Mouse (Mus musculus) myocyte (in vitro differentiated cells): ENCODE data around the gene Tmigd1. TPM values are rescaled to one million over a fixed set of nuclear protein-coding genes. Genes with fewer than 3 reads are reported as not detected.

Experiments used
- H3K27me3 ChIP-seq: one replicate; pipeline ENCODE4 v1.6.1; 2011; ENCODE audit not compliant: control insufficient read depth, insufficient read depth, insufficient read length
- H3K36me3 ChIP-seq: one replicate; pipeline ENCODE4 v1.6.1; 2011; ENCODE audit not compliant: control insufficient read depth, insufficient read depth
- H3K4me2 ChIP-seq: one replicate; pipeline ENCODE4 v1.6.1; 2011; ENCODE audit warnings: low read depth, control low read depth
- H3K4me3 ChIP-seq: one replicate; pipeline ENCODE4 v1.5.1; 2011; ENCODE audit warnings: mild to moderate bottlenecking, control low read depth, moderate library complexity
- H3K79me2 ChIP-seq: one replicate; pipeline ENCODE4 v1.6.1; 2011; ENCODE audit not compliant: control insufficient read depth, insufficient read depth
- H3ac ChIP-seq: one replicate; pipeline ENCODE4 v1.6.1; 2011; ENCODE audit not compliant: control insufficient read depth, insufficient read length
- CEBPB ChIP-seq: IDR thresholded peaks from 2 replicates; pipeline ENCODE4 v1.6.1; 2011; ENCODE audit warnings: mild to moderate bottlenecking, moderate library complexity; ENCODE audit not compliant: poor library complexity, insufficient read depth, severe bottlenecking
- E2F4 ChIP-seq: IDR thresholded peaks from one replicate; pipeline ENCODE4 v1.6.1; 2011; ENCODE audit warnings: mild to moderate bottlenecking, control low read depth, moderate library complexity; ENCODE audit not compliant: insufficient read depth
- MAX ChIP-seq: IDR thresholded peaks from one replicate; pipeline ENCODE4 v1.6.1; 2011; ENCODE audit warnings: low read depth, mild to moderate bottlenecking, control low read depth
- MYOD1 ChIP-seq, 3 experiments: IDR thresholded peaks; one replicate each; pipeline ENCODE4 v1.6.1; 2011; ENCODE audit warnings: control low read depth in 2 of 3, low read depth in 2 of 3, mild to moderate bottlenecking in 2 of 3, moderate library complexity in 1 of 3; ENCODE audit not compliant: insufficient read length in 2 of 3, control insufficient read depth in 1 of 3
- MYOG ChIP-seq, 3 experiments: IDR thresholded peaks; one replicate each; pipeline ENCODE4 v1.6.1; 2011; ENCODE audit warnings: control low read depth in 2 of 3, low read depth in 2 of 3, mild to moderate bottlenecking in 2 of 3; ENCODE audit not compliant: insufficient read length in 2 of 3, control insufficient read depth in 1 of 3, insufficient read depth in 1 of 3
- POLR2A ChIP-seq: IDR thresholded peaks from one replicate; pipeline ENCODE4 v1.6.1; 2011; ENCODE audit warnings: low read depth, mild to moderate bottlenecking, control low read depth, moderate library complexity; ENCODE audit not compliant: insufficient read length
- POLR2AphosphoS2 ChIP-seq: IDR thresholded peaks from one replicate; pipeline ENCODE4 v1.6.1; 2011; ENCODE audit warnings: low read depth, control low read depth; ENCODE audit not compliant: insufficient read length
- REST ChIP-seq: IDR thresholded peaks from one replicate; pipeline ENCODE4 v1.6.1; 2011; ENCODE audit warnings: mild to moderate bottlenecking, control low read depth, moderate library complexity; ENCODE audit not compliant: insufficient read depth, insufficient read length
- SRF ChIP-seq: IDR thresholded peaks from one replicate; pipeline ENCODE4 v1.6.1; 2011; ENCODE audit warnings: low read depth; ENCODE audit not compliant: control insufficient read depth, insufficient read length
- TCF12 ChIP-seq: IDR thresholded peaks from one replicate; pipeline ENCODE4 v1.6.1; 2011; ENCODE audit warnings: mild to moderate bottlenecking, control low read depth; ENCODE audit not compliant: poor library complexity, insufficient read depth, severe bottlenecking
- TCF3 ChIP-seq: IDR thresholded peaks from one replicate; pipeline ENCODE4 v1.6.1; 2011; ENCODE audit warnings: low read depth, control low read depth; ENCODE audit not compliant: insufficient read length
- USF1 ChIP-seq: IDR thresholded peaks from one replicate; pipeline ENCODE4 v1.6.1; 2011; ENCODE audit warnings: low read depth, mild to moderate bottlenecking, control low read depth, moderate library complexity
- polyA plus RNA-seq: library from polyadenylated mRNA; unstranded; fragments of >200 nt; fragmentation: generic; extraction: Trizol; gene quantifications from one replicate; pipeline ENCODE4 v1.2.1, GENCODE M21; 2012; ENCODE audit warnings: missing spikeins

The Tmigd1 gene
- polyA plus RNA-seq, 1 experiment, result not detected

DNA sequence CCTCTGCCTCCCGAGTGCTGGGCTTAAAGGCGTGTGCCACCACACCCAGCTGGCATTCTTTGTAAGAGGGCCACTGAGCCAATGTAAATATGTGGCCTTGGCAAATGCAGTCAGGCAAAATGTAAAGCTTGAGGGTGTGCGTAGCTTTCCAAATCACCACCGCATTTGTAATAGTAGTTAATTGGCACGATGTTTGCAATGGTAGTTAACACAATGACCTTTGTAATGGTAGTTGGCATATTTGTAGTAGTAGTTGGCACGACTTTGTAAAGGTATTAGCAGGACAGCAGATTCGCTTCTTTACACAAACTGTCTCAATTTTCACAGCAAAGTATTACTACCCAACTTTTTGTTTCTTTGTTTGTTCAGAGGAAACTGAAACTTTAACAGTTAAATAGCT lies 6.7 kb downstream of the Tmigd1 start:
- Histone ChIP-seq H3K4me2 (no peak overlapping the region), H3ac (no peak overlapping the region), H3K4me3 (no peak overlapping the region), H3K36me3 (no peaks in the 10 kb centered on the region), H3K79me2 (no peaks in the 10 kb centered on the region), H3K27me3 (peaks cover 5% of the 10 kb centered on the region)
- no peak for TF ChIP-seq USF1
- no peak for TF ChIP-seq TCF3
- no peak for TF ChIP-seq CEBPB
- TF ChIP-seq E2F4, result no peak
- TF ChIP-seq MYOG (IDR thresholded peaks at IDR 0.05; ENCODE audit: control insufficient read depth in 1 of 3, insufficient read depth in 1 of 3, insufficient read length in 2 of 3, low read depth in 2 of 3), result no peak
- no peak for TF ChIP-seq POLR2A
- TF ChIP-seq TCF12, result no peak
- no peak for TF ChIP-seq REST
- TF ChIP-seq SRF, result no peak
- no peak for TF ChIP-seq MYOD1 (IDR thresholded peaks at IDR 0.05; ENCODE audit: control insufficient read depth in 1 of 3, insufficient read length in 2 of 3, low read depth in 2 of 3)
- TF ChIP-seq POLR2AphosphoS2, result no peak
- TF ChIP-seq MAX, result no peak

GRCm38 (mm10) chr11:76911325-76912054 lies 9.5 kb downstream of the Tmigd1 start:
- Histone ChIP-seq H3K36me3 (no peaks in the 10 kb centered on the region), H3K79me2 (no peaks in the 10 kb centered on the region), H3K4me2 (peak overlapping the region; percentile 9), H3K4me3 (no peak overlapping the region), H3K27me3 (peaks cover 5% of the 10 kb centered on the region), H3ac (no peak overlapping the region)
- no peak for TF ChIP-seq TCF12
- no peak for TF ChIP-seq POLR2AphosphoS2
- TF ChIP-seq CEBPB, result no peak
- no peak for TF ChIP-seq MAX
- TF ChIP-seq MYOD1 (IDR thresholded peaks at IDR 0.05; ENCODE audit: control insufficient read depth in 1 of 3, insufficient read length in 2 of 3, low read depth in 2 of 3), result no peak
- TF ChIP-seq E2F4, result no peak
- TF ChIP-seq SRF, result no peak
- TF ChIP-seq POLR2A, result no peak
- no peak for TF ChIP-seq MYOG (IDR thresholded peaks at IDR 0.05; ENCODE audit: control insufficient read depth in 1 of 3, insufficient read depth in 1 of 3, insufficient read length in 2 of 3, low read depth in 2 of 3)
- no peak for TF ChIP-seq REST
- no peak for TF ChIP-seq USF1
- TF ChIP-seq TCF3, result no peak

DNA sequence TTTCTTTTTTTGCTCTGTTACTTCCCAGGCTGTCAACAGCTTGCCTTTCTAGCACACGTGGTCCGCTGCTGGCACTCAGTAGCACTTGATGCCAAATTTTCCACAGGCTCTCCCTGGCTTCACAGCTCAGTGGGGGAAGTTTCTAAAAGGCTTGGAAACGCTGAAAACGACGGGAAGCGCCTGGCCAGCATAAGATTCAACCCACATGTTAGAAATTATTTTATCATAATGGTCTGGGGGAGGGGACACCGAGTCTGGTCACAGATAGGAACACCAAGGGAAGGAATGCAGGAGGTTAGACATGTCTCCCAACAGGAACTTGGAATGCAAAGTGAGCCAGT lies 10.1 kb downstream of the Tmigd1 start:
- no peaks in the 10 kb centered on the region for H3K79me2 ChIP-seq
- no peaks in the 10 kb centered on the region for H3K36me3 ChIP-seq
- H3K4me2 ChIP-seq, result no peak overlapping the region
- TF ChIP-seq USF1 (no peak), MYOG (IDR thresholded peaks at IDR 0.05; ENCODE audit: control insufficient read depth in 1 of 3, insufficient read depth in 1 of 3, insufficient read length in 2 of 3, low read depth in 2 of 3) (no peak), MAX (no peak), SRF (no peak), POLR2A (no peak), MYOD1 (IDR thresholded peaks at IDR 0.05; ENCODE audit: control insufficient read depth in 1 of 3, insufficient read length in 2 of 3, low read depth in 2 of 3) (no peak), REST (no peak), TCF3 (no peak), E2F4 (no peak), POLR2AphosphoS2 (no peak), TCF12 (no peak), CEBPB (no peak)
- H3ac ChIP-seq, result no peak overlapping the region
- no peak overlapping the region for H3K4me3 ChIP-seq
- H3K27me3 ChIP-seq, result peaks cover 1% of the 10 kb centered on the region

- H3K4me3 ChIP-seq, result no peak overlapping the region
- no peaks in the 10 kb centered on the region for H3K36me3 ChIP-seq
Observed at GRCm38 (mm10) chr11:76914366-76914765, 12.4 kb downstream of the Tmigd1 start.

More at GRCm38 (mm10) chr11:76914366-76914765, 12.4 kb downstream of the Tmigd1 start:
- Histone ChIP-seq H3K27me3 (no peaks in the 10 kb centered on the region), H3ac (no peak overlapping the region), H3K4me2 (no peak overlapping the region), H3K79me2 (no peaks in the 10 kb centered on the region)
- no peak for TF ChIP-seq MYOD1 (IDR thresholded peaks at IDR 0.05; ENCODE audit: control insufficient read depth in 1 of 3, insufficient read length in 2 of 3, low read depth in 2 of 3)
- no peak for TF ChIP-seq USF1
- TF ChIP-seq CEBPB, result no peak
- TF ChIP-seq POLR2AphosphoS2, result no peak
- no peak for TF ChIP-seq TCF12
- no peak for TF ChIP-seq E2F4
- TF ChIP-seq REST, result no peak
- TF ChIP-seq SRF, result no peak
